Mouse (Mus musculus) kidney, embryonic 15.5 days (tissue): ENCODE results near the gene Etnk1. TPM values are rescaled to one million over a fixed set of nuclear protein-coding genes. Genes with fewer than 3 reads are reported as not detected.

ENCODE experiments used
- ATAC-seq: fragments of 200-750 bp; cut with Nextera tagmentation; replicated peaks from 2 replicates; pipeline ENCODE4 v1.8.0; 2017; ENCODE audit warnings: moderate TSS enrichment; ENCODE audit not compliant: low FRiP score
- H3K27ac ChIP-seq: fragments of 300-500 bp; sonication (generic); 2 replicates; pipeline ENCODE4 v1.5.1; 2015; ENCODE audit warnings: mild to moderate bottlenecking, inconsistent platforms
- H3K27me3 ChIP-seq: fragments of 300-500 bp; sonication (generic); 2 replicates; pipeline ENCODE4 v1.6.1; 2015; ENCODE audit warnings: inconsistent platforms
- H3K36me3 ChIP-seq: fragments of 300-500 bp; sonication (generic); 2 replicates; pipeline ENCODE4 v1.6.1; 2015; ENCODE audit warnings: inconsistent platforms
- H3K4me1 ChIP-seq: fragments of 300-500 bp; sonication (generic); 2 replicates; pipeline ENCODE4 v1.6.1; 2015; ENCODE audit warnings: inconsistent platforms
- H3K4me2 ChIP-seq: fragments of 300-500 bp; sonication (generic); 2 replicates; pipeline ENCODE4 v1.6.1; 2015; ENCODE audit warnings: moderate library complexity, mild to moderate bottlenecking, inconsistent platforms
- H3K4me3 ChIP-seq: fragments of 300-500 bp; sonication (generic); replicated peaks from 2 replicates; pipeline ENCODE4 v1.5.1; 2015; ENCODE audit warnings: mild to moderate bottlenecking, inconsistent platforms
- H3K9ac ChIP-seq: fragments of 300-500 bp; sonication (generic); 2 replicates; pipeline ENCODE4 v1.6.1; 2015; ENCODE audit warnings: mild to moderate bottlenecking, inconsistent platforms
- H3K9me3 ChIP-seq: fragments of 300-500 bp; sonication (generic); replicated peaks from 2 replicates; pipeline ENCODE4 v1.6.1; 2016; ENCODE audit warnings: inconsistent platforms
- WGBS: fragments of 180-500 bp; shearing (Covaris S2); methylation state at CpG from one replicate; pipeline ENCODE4 v1.1.7; 2015; ENCODE audit warnings: mixed read lengths; 5-methylcytosine and 5-hydroxymethylcytosine counted together
- polyA plus RNA-seq: library from polyadenylated mRNA; unstranded; fragments of >200 nt; fragmentation: Nextera tagmentation; extraction: Ambion mirVana; gene quantifications from 2 replicates; pipeline ENCODE4 v1.2.1, GENCODE M21; 2015

Etnk1 gene
- polyA plus RNA-seq, 1 experiment from 2014 or later, result 26.4 TPM

GRCm38 (mm10) chr6:143198421-143198820, 31.4 kb downstream of the Etnk1 start:
- no peak for ATAC-seq
- Histone ChIP-seq H3K9ac (no peak overlapping the region), H3K4me2 (no peak overlapping the region), H3K4me3 (no peak overlapping the region), H3K27me3 (no peaks in the 10 kb centered on the region), H3K9me3 (no peaks in the 10 kb centered on the region), H3K4me1 (0 out of 2 replicates have a peak, but pooled peaks cover 4% of the 10 kb centered on the region), H3K36me3 (peaks cover 83% of the 10 kb centered on the region), H3K27ac (no peak overlapping the region)
- 93% methylated on average over 7 of the region's 7 CpGs for WGBS

DNA sequence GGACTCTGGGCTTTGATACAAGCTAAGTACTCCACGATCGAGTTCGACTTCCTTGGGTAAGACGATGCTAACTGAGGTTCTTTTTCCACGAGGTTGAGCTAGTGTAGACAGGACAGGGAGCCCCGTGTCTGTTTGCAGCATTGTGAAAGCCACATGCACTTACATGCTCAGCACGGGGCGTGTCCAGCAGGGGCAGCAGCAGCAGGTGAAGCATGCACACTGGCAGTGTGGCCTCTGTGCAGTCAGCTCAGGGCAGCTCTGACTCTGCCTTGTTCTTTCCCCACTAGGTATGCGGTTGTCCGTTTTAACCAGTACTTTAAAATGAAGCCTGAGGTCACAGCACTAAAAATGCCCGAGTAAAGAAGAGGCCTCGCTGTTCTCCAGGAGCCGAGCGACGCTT, 36.1 kb downstream of the Etnk1 start:
- no peaks in the 10 kb centered on the region for H3K27me3 ChIP-seq
- no peak overlapping the region for H3K4me2 ChIP-seq
- no peaks in the 10 kb centered on the region; the same call in 1 of the 2 replicates for H3K4me1 ChIP-seq
- H3K9me3 ChIP-seq, result no peaks in the 10 kb centered on the region
- peaks cover 79% of the 10 kb centered on the region for H3K36me3 ChIP-seq
- H3K9ac ChIP-seq, result no peak overlapping the region
- no peak overlapping the region for H3K27ac ChIP-seq
- no peak overlapping the region for H3K4me3 ChIP-seq
- 92% methylated on average over 15 of the region's 15 CpGs for WGBS
- ATAC-seq, result no peak

- 95% methylated on average over 3 of the region's 3 CpGs for whole genome bisulfite sequencing
Measured at GRCm38 (mm10) chr6:143208880-143209279, 41.9 kb downstream of the Etnk1 start.

GRCm38 (mm10) chr6:143212766-143213165, 45.7 kb downstream of the Etnk1 start:
- Histone ChIP-seq H3K4me3 (no peak overlapping the region), H3K27ac (no peak overlapping the region), H3K4me2 (no peak overlapping the region), H3K9me3 (peaks cover 8% of the 10 kb centered on the region; the same call in 1 of the 2 replicates), H3K9ac (no peak overlapping the region), H3K4me1 (no peaks in the 10 kb centered on the region; the same call in 1 of the 2 replicates), H3K27me3 (no peaks in the 10 kb centered on the region), H3K36me3 (peaks cover 34% of the 10 kb centered on the region)
- ATAC-seq, result no peak
- 87% methylated on average over 6 of the region's 6 CpGs for WGBS

More at GRCm38 (mm10) chr6:143208880-143209279, 41.9 kb downstream of the Etnk1 start:
- Histone ChIP-seq H3K4me3 (no peak overlapping the region), H3K4me2 (no peak overlapping the region), H3K9me3 (no peaks in the 10 kb centered on the region), H3K4me1 (no peaks in the 10 kb centered on the region; the same call in 1 of the 2 replicates), H3K9ac (no peak overlapping the region), H3K27ac (no peak overlapping the region), H3K36me3 (peaks cover 55% of the 10 kb centered on the region), H3K27me3 (no peaks in the 10 kb centered on the region)
- no peak for ATAC-seq

DNA sequence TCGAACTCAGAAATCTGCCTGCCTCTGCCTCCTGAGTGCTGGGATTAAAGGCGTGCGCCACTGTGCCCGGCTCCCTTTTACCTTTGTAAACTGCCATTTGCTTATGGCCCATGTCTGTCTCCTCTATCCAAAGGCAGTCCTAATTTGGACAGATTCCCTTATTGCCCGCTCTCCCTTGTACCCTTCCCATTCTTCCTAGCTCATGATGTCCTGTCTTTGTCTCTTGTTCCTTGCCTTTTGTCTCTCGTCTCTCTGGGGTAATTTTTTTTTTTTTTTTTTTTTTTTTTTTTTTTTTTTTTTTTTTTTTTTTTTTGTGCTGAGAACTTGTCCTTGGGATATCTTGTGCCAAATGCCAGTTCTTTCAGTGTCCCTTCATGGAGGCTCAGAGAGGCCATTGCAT, 46.4 kb downstream of the Etnk1 start:
- H3K27ac ChIP-seq, result no peak overlapping the region
- H3K4me2 ChIP-seq, result no peak overlapping the region
- H3K9me3 ChIP-seq, result peaks cover 8% of the 10 kb centered on the region; the same call in 1 of the 2 replicates
- no peak for ATAC-seq
- 0 out of 2 replicates have a peak, but pooled peaks cover under 1% of the 10 kb centered on the region for H3K27me3 ChIP-seq
- H3K4me1 ChIP-seq, result no peaks in the 10 kb centered on the region; the same call in 1 of the 2 replicates
- peaks cover 27% of the 10 kb centered on the region for H3K36me3 ChIP-seq
- H3K4me3 ChIP-seq, result no peak overlapping the region
- no peak overlapping the region for H3K9ac ChIP-seq
- 94% methylated on average over 6 of the region's 6 CpGs for WGBS

- no peaks in the 10 kb centered on the region; the same call in 1 of the 2 replicates for H3K4me1 ChIP-seq
- no peak overlapping the region for H3K27ac ChIP-seq
- H3K36me3 ChIP-seq, result peaks cover 13% of the 10 kb centered on the region
- peaks cover 8% of the 10 kb centered on the region; the same call in 1 of the 2 replicates for H3K9me3 ChIP-seq
- H3K4me2 ChIP-seq, result no peak overlapping the region
- no peak overlapping the region for H3K4me3 ChIP-seq
- 72% methylated on average over 11 of the region's 11 CpGs for WGBS
- no peak overlapping the region for H3K9ac ChIP-seq
- ATAC-seq, result no peak
- peaks cover 8% of the 10 kb centered on the region for H3K27me3 ChIP-seq
Measured at GRCm38 (mm10) chr6:143216221-143216620, 49.2 kb downstream of the Etnk1 start.

- Histone ChIP-seq H3K4me2 (no peak overlapping the region), H3K27me3 (peaks cover 31% of the 10 kb centered on the region), H3K27ac (no peak overlapping the region), H3K36me3 (peaks cover 4% of the 10 kb centered on the region), H3K4me3 (no peak overlapping the region), H3K9me3 (peaks cover 8% of the 10 kb centered on the region; the same call in 1 of the 2 replicates), H3K4me1 (peaks cover 7% of the 10 kb centered on the region), H3K9ac (no peak overlapping the region)
- ATAC-seq, result no peak
- WGBS, result 9% methylated on average over 5 of the region's 5 CpGs
Measured at GRCm38 (mm10) chr6:143219347-143219746, 52.3 kb downstream of the Etnk1 start.

GRCm38 (mm10) chr6:143221245-143221644, 54.2 kb downstream of the Etnk1 start:
- Histone ChIP-seq H3K27me3 (peaks cover 36% of the 10 kb centered on the region), H3K36me3 (no peaks in the 10 kb centered on the region), H3K4me3 (no peak overlapping the region), H3K9me3 (no peaks in the 10 kb centered on the region), H3K9ac (no peak overlapping the region), H3K4me2 (no peak overlapping the region), H3K27ac (no peak overlapping the region), H3K4me1 (peaks cover 12% of the 10 kb centered on the region)
- ATAC-seq, result no peak
- WGBS, result 76% methylated on average over 8 of the region's 8 CpGs

DNA sequence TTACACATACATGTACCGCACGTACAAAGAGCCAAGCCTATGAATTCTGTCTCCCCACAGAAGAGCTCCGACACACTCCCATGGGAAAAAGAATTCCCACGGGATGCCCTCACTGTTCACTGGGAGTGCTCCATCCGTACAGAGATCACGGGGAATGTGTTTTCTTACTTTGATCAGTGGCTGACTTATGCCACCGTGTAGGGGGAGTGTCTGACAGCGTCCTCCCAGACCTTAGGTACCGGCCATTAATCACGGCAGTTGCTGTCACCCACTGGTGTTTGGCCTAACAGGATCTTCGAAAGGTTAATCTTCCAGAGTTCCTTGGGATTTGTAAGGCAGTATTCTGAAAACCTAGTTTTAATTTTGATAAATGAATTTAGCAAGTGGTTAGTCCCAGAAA, 57.0 kb downstream of the Etnk1 start:
- Histone ChIP-seq H3K36me3 (no peaks in the 10 kb centered on the region), H3K27me3 (peaks cover 45% of the 10 kb centered on the region), H3K27ac (no peak overlapping the region), H3K4me2 (no peak overlapping the region), H3K9me3 (no peaks in the 10 kb centered on the region), H3K4me3 (no peak overlapping the region), H3K4me1 (peaks cover 12% of the 10 kb centered on the region), H3K9ac (no peak overlapping the region)
- peak; percentile 82 for ATAC-seq
- 22% methylated on average over 11 of the region's 11 CpGs for WGBS

- no peaks in the 10 kb centered on the region for H3K36me3 ChIP-seq
- no peak overlapping the region for H3K4me2 ChIP-seq
- no peak overlapping the region for H3K27ac ChIP-seq
- no peak overlapping the region for H3K9ac ChIP-seq
- WGBS, result 62% methylated on average over 6 of the region's 6 CpGs
- H3K9me3 ChIP-seq, result no peaks in the 10 kb centered on the region
- H3K4me3 ChIP-seq, result no peak overlapping the region
- H3K4me1 ChIP-seq, result peaks cover 12% of the 10 kb centered on the region
- ATAC-seq, result no peak
- H3K27me3 ChIP-seq, result peaks cover 48% of the 10 kb centered on the region
Measured at GRCm38 (mm10) chr6:143224885-143225284, 57.9 kb downstream of the Etnk1 start.

- H3K27ac ChIP-seq, result no peak overlapping the region
- H3K9ac ChIP-seq, result no peak overlapping the region
- peaks cover 30% of the 10 kb centered on the region for H3K27me3 ChIP-seq
- WGBS, result 75% methylated on average over 5 of the region's 5 CpGs
- H3K4me1 ChIP-seq, result peaks cover 14% of the 10 kb centered on the region
- H3K4me2 ChIP-seq, result no peak overlapping the region
- no peak overlapping the region for H3K4me3 ChIP-seq
- H3K9me3 ChIP-seq, result no peaks in the 10 kb centered on the region
- ATAC-seq, result no peak
- no peaks in the 10 kb centered on the region for H3K36me3 ChIP-seq
Measured at GRCm38 (mm10) chr6:143228696-143229095, 61.7 kb downstream of the Etnk1 start.

- Histone ChIP-seq H3K4me2 (no peak overlapping the region), H3K27me3 (peaks cover 32% of the 10 kb centered on the region), H3K4me3 (no peak overlapping the region), H3K4me1 (0 out of 2 replicates have a peak, but pooled peaks cover 3% of the 10 kb centered on the region), H3K9me3 (no peaks in the 10 kb centered on the region), H3K9ac (no peak overlapping the region), H3K27ac (no peak overlapping the region), H3K36me3 (no peaks in the 10 kb centered on the region)
- no peak for ATAC-seq
- 38% methylated on average over 8 of the region's 8 CpGs for WGBS
Measured at GRCm38 (mm10) chr6:143229906-143230305, 62.9 kb downstream of the Etnk1 start.

- Histone ChIP-seq H3K4me2 (no peak overlapping the region), H3K9ac (no peak overlapping the region), H3K36me3 (no peaks in the 10 kb centered on the region), H3K27ac (no peak overlapping the region), H3K9me3 (no peaks in the 10 kb centered on the region), H3K4me3 (no peak overlapping the region), H3K4me1 (0 out of 2 replicates have a peak, but pooled peaks cover 3% of the 10 kb centered on the region), H3K27me3 (peaks cover 30% of the 10 kb centered on the region)
- no peak for ATAC-seq
- WGBS, result 58% methylated on average over 2 of the region's 2 CpGs
Measured at GRCm38 (mm10) chr6:143230888-143231287, 63.9 kb downstream of the Etnk1 start.
